Mouse (Mus musculus) embryo, embryonic 10.5 days (tissue): ENCODE measurements at regions not wholly inside any gene's neighbourhood (a gene's known extent, or its start where the extent isn't known, plus 50 kb on each side); places are given as distances from the start of the nearest gene placed in this dataset.

Source experiments
- DNase-seq: peaks from one replicate; pipeline ENCODE4 v3.0.0-alpha.2; 2015; ENCODE audit warnings: low spot score

GRCm38 (mm10) chr12:7382455-7382854 is 595.0 kb upstream of the Apob start:
- no peak for DNase-seq

DNA sequence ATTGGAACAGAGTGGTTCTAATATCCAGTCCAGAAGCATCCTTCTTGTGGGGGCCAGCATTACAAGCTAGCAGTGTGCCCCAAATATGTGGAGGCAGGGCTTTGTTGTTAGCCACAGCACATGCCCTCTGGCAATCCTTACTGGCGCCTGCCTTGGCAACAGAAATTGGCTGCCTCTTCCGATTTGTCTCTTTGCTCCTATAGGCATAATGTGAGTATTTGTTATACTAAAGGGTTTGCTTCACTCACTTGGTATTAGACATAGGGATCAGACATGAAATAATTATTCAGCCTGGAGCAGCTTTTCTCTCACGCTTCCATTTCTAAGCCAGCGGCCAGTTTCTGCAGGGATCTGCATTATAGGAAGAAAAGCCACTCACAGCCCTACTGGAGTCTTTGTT is 573.6 kb upstream of the Apob start:
- no peak for DNase-seq

- DNase-seq, result no peak
These were observed 565.6 kb upstream of the Apob start for GRCm38 (mm10) chr12:7411810-7412209.

- DNase-seq, result peak; percentile 43
These were observed 557.2 kb upstream of the Apob start for GRCm38 (mm10) chr12:7420276-7420675.

GRCm38 (mm10) chr12:7421826-7422540 is 555.5 kb upstream of the Apob start:
- no peak for DNase-seq

GRCm38 (mm10) chr12:7430981-7431380 is 546.5 kb upstream of the Apob start:
- no peak for DNase-seq

DNA sequence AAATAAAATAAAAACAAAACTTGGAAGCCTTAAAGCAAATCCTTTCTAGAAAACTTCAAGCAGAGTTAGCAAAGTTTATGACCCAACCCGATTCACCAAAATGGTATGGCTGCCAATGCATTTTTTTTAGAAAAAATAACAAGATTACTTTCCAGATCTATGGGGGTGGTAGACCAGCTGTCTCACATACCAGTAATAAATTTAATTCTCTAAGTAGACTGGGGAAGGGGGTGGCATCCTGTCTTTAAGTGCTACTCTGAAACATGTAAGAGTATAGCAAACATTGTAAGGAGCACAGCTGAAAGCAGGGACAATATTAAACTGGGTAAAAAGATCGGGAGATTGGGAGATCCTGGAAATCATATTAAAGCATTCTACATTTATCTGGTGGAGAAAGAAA is 532.2 kb upstream of the Apob start:
- DNase-seq, result no peak

DNA sequence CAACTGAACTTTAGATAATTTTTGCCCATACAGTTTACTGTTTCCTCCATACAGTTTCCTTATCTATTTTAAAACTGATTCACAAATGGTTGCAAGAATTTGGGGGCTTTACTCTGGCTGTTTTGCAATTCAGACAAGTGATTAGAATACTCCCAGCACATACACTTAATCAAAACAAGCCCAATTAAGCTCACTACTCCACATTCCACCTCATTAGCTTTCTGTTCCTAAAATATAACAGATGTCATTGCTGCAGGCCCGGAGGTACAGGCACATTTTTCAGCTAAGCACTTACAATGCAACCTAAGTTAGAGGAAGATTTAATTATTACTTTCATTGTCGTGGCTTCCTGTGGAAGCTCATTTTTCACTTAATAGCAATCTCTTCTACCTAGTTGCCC is 526.9 kb upstream of the Apob start:
- no peak for DNase-seq

DNA sequence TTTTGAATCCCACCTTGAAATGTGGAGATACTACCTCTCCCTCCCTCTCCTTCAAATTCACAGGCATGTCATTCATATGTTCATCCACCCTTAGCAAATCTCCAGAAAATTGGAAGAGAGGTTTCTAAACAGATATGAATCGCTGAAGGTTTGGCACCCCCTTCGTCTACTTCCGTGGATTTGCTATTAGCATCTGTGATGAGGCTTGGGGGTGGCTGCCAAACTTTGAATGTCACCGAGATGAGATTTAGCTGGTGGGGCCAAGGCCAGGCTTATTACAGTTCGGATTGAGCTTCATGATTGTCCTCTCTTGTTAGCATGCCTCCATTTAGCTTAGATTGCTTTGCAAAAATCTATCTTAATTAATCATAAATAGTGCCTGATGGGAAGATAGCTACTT is 520.4 kb upstream of the Apob start:
- DNase-seq, result no peak

DNA sequence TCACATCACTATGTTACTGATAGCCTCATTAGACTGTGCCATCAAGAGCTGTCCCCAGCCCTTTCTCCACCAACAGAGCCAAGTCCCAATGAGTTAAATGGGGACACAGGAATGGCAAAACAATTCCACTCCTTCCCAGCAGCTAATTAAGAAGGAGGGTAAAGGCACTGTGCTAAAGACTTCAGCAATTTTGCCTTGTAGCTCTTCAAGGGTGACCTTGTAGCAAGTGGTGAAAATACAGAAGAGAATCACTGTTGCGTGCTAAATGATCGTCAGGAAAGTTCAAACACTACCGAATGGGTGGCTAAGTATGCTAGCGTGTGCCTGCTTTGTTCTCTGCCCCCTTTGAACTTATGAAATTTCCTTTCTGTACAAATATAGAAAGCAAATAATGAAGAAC is 519.9 kb upstream of the Apob start:
- DNase-seq, result no peak

- peak; percentile 31 for DNase-seq
These were observed 512.5 kb upstream of the Apob start for GRCm38 (mm10) chr12:7464947-7465346.

DNA sequence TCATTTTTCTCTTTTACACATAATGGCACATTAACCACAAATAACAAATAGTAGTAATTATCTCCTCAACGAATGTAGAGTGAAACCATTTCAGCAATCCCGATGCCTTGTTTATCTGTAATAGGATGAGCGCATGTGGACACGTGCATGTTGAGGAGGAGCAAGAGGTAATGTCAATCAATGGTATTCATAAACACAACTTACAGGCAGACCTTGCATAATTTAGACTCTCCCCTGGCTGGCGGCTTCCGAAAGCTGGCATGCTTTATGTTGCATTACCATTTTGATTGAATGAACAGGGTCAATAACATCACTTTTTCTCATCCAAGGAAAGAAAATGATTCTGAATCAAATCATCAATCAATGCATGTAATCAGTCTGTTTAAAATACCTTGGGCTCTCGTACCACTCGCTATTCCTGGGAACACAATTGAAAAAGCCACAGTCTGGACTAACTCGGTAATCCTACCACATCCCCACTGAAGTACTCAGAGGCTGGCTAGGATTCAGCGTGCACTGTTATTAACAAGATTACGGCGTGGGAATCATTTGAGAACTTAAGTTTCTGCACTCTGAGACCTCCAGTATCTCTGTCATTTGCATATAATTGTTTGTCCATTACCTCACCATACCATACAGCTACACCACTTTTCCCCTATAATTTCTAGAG is 464.7 kb upstream of the Apob start:
- DNase-seq, result no peak

GRCm38 (mm10) chr12:7537389-7537788 is 440.1 kb upstream of the Apob start:
- no peak for DNase-seq

- peak; percentile 83 for DNase-seq
These were observed 434.0 kb upstream of the Apob start for GRCm38 (mm10) chr12:7543281-7543981.

DNA sequence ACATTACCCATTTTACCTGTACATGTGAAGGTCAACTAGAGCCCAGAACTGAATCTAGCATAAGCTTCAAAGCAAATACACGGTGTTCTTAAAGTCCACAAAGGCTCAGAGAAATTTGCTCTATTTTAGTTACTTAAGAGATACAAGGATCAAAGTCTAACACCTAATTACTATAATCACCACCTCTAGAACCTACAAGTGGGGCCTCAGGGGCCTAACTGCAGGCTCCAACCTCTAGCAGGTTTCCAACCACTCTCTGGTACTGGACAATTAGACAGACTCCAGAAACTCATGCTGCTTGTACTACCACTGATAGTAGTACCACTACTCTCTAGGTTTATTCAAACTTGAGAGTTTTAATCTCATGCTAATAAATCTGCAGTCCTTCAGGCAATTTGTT is 428.7 kb upstream of the Apob start:
- DNase-seq, result no peak

GRCm38 (mm10) chr12:7560245-7560644 is 417.2 kb upstream of the Apob start:
- no peak for DNase-seq

- DNase-seq, result no peak
These were observed 401.4 kb upstream of the Apob start for GRCm38 (mm10) chr12:7576081-7576480.

DNA sequence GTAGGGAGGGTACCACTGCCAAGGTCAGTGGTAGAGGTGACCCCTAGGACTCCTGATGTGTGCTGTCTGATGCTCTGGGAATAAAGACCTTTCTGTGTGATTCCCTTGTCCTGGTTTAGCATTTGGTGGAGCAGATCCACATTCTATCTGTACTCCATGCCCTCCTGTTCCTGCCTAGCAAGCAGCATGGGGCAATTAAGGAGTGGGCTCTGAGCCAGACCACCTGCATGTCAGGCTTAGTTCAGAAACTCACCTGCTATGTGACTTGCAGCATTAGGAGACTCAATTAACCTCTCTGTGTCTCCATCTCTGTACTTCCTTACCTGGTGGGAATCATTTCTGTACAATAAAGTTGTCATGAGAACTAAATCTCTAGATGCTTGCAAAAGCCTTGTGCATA is 389.9 kb upstream of the Apob start:
- DNase-seq, result no peak

- peak; percentile 2 for DNase-seq
These were observed 366.0 kb upstream of the Apob start for GRCm38 (mm10) chr12:7611272-7612092.

DNA sequence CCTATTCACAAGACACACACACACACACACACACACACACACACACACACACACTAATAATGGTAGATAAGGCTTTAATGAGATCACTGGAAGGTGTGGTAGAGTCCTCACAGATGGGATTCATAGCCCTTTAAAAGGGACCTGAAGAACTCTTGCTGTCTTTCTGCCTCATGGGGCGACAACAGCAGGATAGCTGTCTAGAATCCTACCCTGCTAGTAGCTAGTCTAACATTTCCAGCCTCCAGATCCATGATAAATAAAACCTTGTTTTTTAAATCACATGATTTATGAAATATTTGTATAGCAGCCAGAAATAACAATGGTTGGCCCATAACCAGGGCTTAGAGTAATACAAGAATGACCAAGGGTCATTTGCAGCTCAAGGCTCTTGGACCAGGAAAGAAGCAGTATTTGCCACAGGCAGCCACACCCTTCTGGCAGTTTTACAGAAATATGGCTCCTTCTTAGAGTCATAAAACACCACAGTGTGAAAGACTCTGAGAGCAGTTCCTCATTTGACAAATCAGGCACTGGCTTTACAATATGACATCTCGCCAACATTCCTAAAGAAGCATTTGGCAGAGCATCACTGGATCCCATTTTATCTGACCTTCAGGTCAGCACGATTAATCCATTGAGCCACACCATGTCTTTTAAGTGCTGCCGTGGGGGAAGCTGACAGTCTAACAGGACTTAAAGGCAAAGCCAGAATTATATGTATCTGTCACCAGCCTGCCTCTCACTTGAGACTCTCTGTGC is 340.9 kb upstream of the Apob start:
- DNase-seq, result no peak

GRCm38 (mm10) chr12:7637629-7638028 is 339.8 kb upstream of the Apob start:
- no peak for DNase-seq

GRCm38 (mm10) chr12:7650851-7651250 is 326.6 kb upstream of the Apob start:
- no peak for DNase-seq
